Mouse (Mus musculus) erythroblast, embryonic 14.5 days (primary cell): ENCODE data around the gene Krt15.

Experiments
- GATA1 ChIP-seq: IDR thresholded peaks from 2 replicates; pipeline ENCODE4 v1.6.1; 2012; ENCODE audit warnings: low read length, inconsistent platforms, mixed read lengths
- TAL1 ChIP-seq: IDR thresholded peaks from 3 replicates; pipeline ENCODE4 v1.6.1; 2012; ENCODE audit warnings: low read length, inconsistent platforms, mixed read lengths

GRCm38 (mm10) chr11:100124901-100125300 lies 10.8 kb downstream of the Krt15 start:
- TF ChIP-seq TAL1 (no peak), GATA1 (no peak)
